Mouse (Mus musculus): ENCODE measurements around the gene Acap3. TPM values are rescaled to one million over a fixed set of nuclear protein-coding genes. Genes with fewer than 3 reads are reported as not detected.

Acap3 gene
- 6.5 and 8.5 TPM in 2 replicates for polyA plus RNA-seq (2015; fragmentation: Nextera tagmentation; extraction: Ambion mirVana)

GRCm38 (mm10) chr4:155891551-155892001 lies at the start of gene Acap3, which contains the start of gene Pusl1:
Gene Acap3 (plus strand): TSS chr4:155891822.
Gene Pusl1 (minus strand): TSS chr4:155891781.
- Histone ChIP-seq H3K4me1 (replicated peaks) (peaks cover 53% of the 10 kb centered on the region), H3K4me3 (replicated peaks) (peak within 1 kb of the TSS; percentile 92), H3K36me3 (replicated peaks) (peaks cover 44% of the 10 kb centered on the region), H3K4me2 (peak within 1 kb of the TSS; percentile 100), H3K27ac (replicated peaks) (peak within 1 kb of the TSS; percentile 95), H3K9me3 (replicated peaks) (no peaks in the 10 kb centered on the region), H3K9ac (peak within 1 kb of the TSS; percentile 91), H3K27me3 (no peaks in the 10 kb centered on the region)
- ATAC-seq (ENCODE audit: insufficient read depth) = peak; percentile 86
- under 1% methylated on average over 52 of the region's 52 CpGs for WGBS (ENCODE audit: insufficient replicate concordance)

GRCm38 (mm10) chr4:155843231-155843630 lies 48.4 kb upstream of the Acap3 start:
- Histone ChIP-seq H3K4me2 (no peak overlapping the region), H3K4me1 (replicated peaks) (peaks cover 43% of the 10 kb centered on the region), H3K9ac (no peak overlapping the region), H3K27ac (replicated peaks) (no peak overlapping the region), H3K36me3 (replicated peaks) (no peaks in the 10 kb centered on the region), H3K4me3 (replicated peaks) (no peak overlapping the region), H3K27me3 (peaks cover 43% of the 10 kb centered on the region), H3K9me3 (replicated peaks) (no peaks in the 10 kb centered on the region)
- no peak for ATAC-seq (ENCODE audit: insufficient read depth)
- WGBS (ENCODE audit: insufficient replicate concordance) = 69% methylated on average over 5 of the region's 5 CpGs

- ATAC-seq (ENCODE audit: insufficient read depth) = peak; percentile 90
- Histone ChIP-seq H3K27me3 (peaks cover 16% of the 10 kb centered on the region), H3K9me3 (replicated peaks) (no peaks in the 10 kb centered on the region), H3K4me1 (replicated peaks) (peaks cover 46% of the 10 kb centered on the region), H3K4me3 (replicated peaks) (peak within 1 kb of the TSS; percentile 87), H3K27ac (replicated peaks) (peak within 1 kb of the TSS; percentile 86), H3K9ac (peak within 1 kb of the TSS; percentile 94), H3K4me2 (peak within 1 kb of the TSS; percentile 98), H3K36me3 (replicated peaks) (no peaks in the 10 kb centered on the region)
- 3% methylated on average over 64 of the region's 65 CpGs for WGBS (ENCODE audit: insufficient replicate concordance)
Observed at GRCm38 (mm10) chr4:155846871-155847578, 44.6 kb upstream of the Acap3 start, which contains the start of gene Dvl1. Gene Dvl1 (plus strand): TSS chr4:155847402.

GRCm38 (mm10) chr4:155847591-155848352 lies 43.9 kb upstream of the Acap3 start:
- Histone ChIP-seq H3K4me2 (peak overlapping the region; percentile 98), H3K36me3 (replicated peaks) (no peaks in the 10 kb centered on the region), H3K4me3 (replicated peaks) (peak overlapping the region; percentile 87), H3K27ac (replicated peaks) (peak overlapping the region; percentile 86), H3K9me3 (replicated peaks) (no peaks in the 10 kb centered on the region), H3K27me3 (peaks cover 10% of the 10 kb centered on the region), H3K4me1 (replicated peaks) (peaks cover 50% of the 10 kb centered on the region), H3K9ac (peak overlapping the region; percentile 94)
- ATAC-seq (ENCODE audit: insufficient read depth) = peak; percentile 69
- WGBS (ENCODE audit: insufficient replicate concordance) = 2% methylated on average over 63 of the region's 69 CpGs

- 55% methylated on average over 7 of the region's 7 CpGs for WGBS (ENCODE audit: insufficient replicate concordance)
- H3K27me3 ChIP-seq = peaks cover 4% of the 10 kb centered on the region; the same call in 1 of the 2 replicates
- ATAC-seq (ENCODE audit: insufficient read depth) = no peak
- peak overlapping the region; percentile 87 for H3K4me3 ChIP-seq (replicated peaks)
- no peaks in the 10 kb centered on the region for H3K9me3 ChIP-seq (replicated peaks)
- peak overlapping the region; percentile 98 for H3K4me2 ChIP-seq
- H3K27ac ChIP-seq (replicated peaks) = 0 out of 2 replicates have a peak overlapping the region, but pooled peaks have one; percentile 19
- peaks cover 50% of the 10 kb centered on the region for H3K4me1 ChIP-seq (replicated peaks)
- peak overlapping the region; percentile 94 for H3K9ac ChIP-seq
- H3K36me3 ChIP-seq (replicated peaks) = peaks cover 7% of the 10 kb centered on the region; the same call in 1 of the 2 replicates
Observed at GRCm38 (mm10) chr4:155848434-155849095, 43.1 kb upstream of the Acap3 start.

- Histone ChIP-seq H3K9me3 (replicated peaks) (no peaks in the 10 kb centered on the region), H3K9ac (no peak overlapping the region), H3K27me3 (peaks cover 4% of the 10 kb centered on the region; the same call in 1 of the 2 replicates), H3K36me3 (replicated peaks) (peaks cover 13% of the 10 kb centered on the region), H3K4me1 (replicated peaks) (peaks cover 50% of the 10 kb centered on the region), H3K4me3 (replicated peaks) (no peak overlapping the region), H3K4me2 (peak overlapping the region; percentile 98), H3K27ac (replicated peaks) (no peak overlapping the region)
- 77% methylated on average over 2 of the region's 2 CpGs for WGBS (ENCODE audit: insufficient replicate concordance)
- ATAC-seq (ENCODE audit: insufficient read depth) = no peak
Observed at GRCm38 (mm10) chr4:155849391-155849790, 42.2 kb upstream of the Acap3 start.

- peak overlapping the region; percentile 98 for H3K4me2 ChIP-seq
- peaks cover 50% of the 10 kb centered on the region for H3K4me1 ChIP-seq (replicated peaks)
- H3K27ac ChIP-seq (replicated peaks) = peak overlapping the region; percentile 25; the same call in 1 of the 2 replicates
- no peaks in the 10 kb centered on the region for H3K9me3 ChIP-seq (replicated peaks)
- H3K27me3 ChIP-seq = peaks cover 4% of the 10 kb centered on the region; the same call in 1 of the 2 replicates
- WGBS (ENCODE audit: insufficient replicate concordance) = 65% methylated on average over 3 of the region's 3 CpGs
- peaks cover 19% of the 10 kb centered on the region for H3K36me3 ChIP-seq (replicated peaks)
- no peak for ATAC-seq (ENCODE audit: insufficient read depth)
- no peak overlapping the region for H3K4me3 ChIP-seq (replicated peaks)
- no peak overlapping the region for H3K9ac ChIP-seq
Observed at GRCm38 (mm10) chr4:155849792-155850451, 41.7 kb upstream of the Acap3 start.

- WGBS (ENCODE audit: insufficient replicate concordance) = 84% methylated on average over 3 of the region's 3 CpGs
- ATAC-seq (ENCODE audit: insufficient read depth) = no peak
- Histone ChIP-seq H3K9me3 (replicated peaks) (no peaks in the 10 kb centered on the region), H3K4me3 (replicated peaks) (no peak overlapping the region), H3K27ac (replicated peaks) (no peak overlapping the region), H3K4me1 (replicated peaks) (peaks cover 55% of the 10 kb centered on the region), H3K27me3 (peaks cover 3% of the 10 kb centered on the region; the same call in 1 of the 2 replicates), H3K4me2 (no peak overlapping the region), H3K9ac (no peak overlapping the region), H3K36me3 (replicated peaks) (peaks cover 33% of the 10 kb centered on the region)
Observed at GRCm38 (mm10) chr4:155851368-155851767, 40.3 kb upstream of the Acap3 start.

- Histone ChIP-seq H3K36me3 (replicated peaks) (peaks cover 39% of the 10 kb centered on the region), H3K4me2 (no peak overlapping the region), H3K9me3 (replicated peaks) (no peaks in the 10 kb centered on the region), H3K27me3 (no peaks in the 10 kb centered on the region), H3K27ac (replicated peaks) (no peak overlapping the region), H3K4me3 (replicated peaks) (no peak overlapping the region), H3K4me1 (replicated peaks) (peaks cover 55% of the 10 kb centered on the region), H3K9ac (no peak overlapping the region)
- WGBS (ENCODE audit: insufficient replicate concordance) = 77% methylated on average over 2 of the region's 2 CpGs
- no peak for ATAC-seq (ENCODE audit: insufficient read depth)
Observed at GRCm38 (mm10) chr4:155851951-155852411, 39.6 kb upstream of the Acap3 start.

- Histone ChIP-seq H3K4me1 (replicated peaks) (peaks cover 46% of the 10 kb centered on the region), H3K4me3 (replicated peaks) (no peak overlapping the region), H3K27ac (replicated peaks) (no peak overlapping the region), H3K36me3 (replicated peaks) (peaks cover 53% of the 10 kb centered on the region), H3K27me3 (no peaks in the 10 kb centered on the region), H3K9me3 (replicated peaks) (no peaks in the 10 kb centered on the region), H3K9ac (no peak overlapping the region), H3K4me2 (no peak overlapping the region)
- 86% methylated on average over 9 of the region's 9 CpGs for WGBS (ENCODE audit: insufficient replicate concordance)
- ATAC-seq (ENCODE audit: insufficient read depth) = no peak
Observed at GRCm38 (mm10) chr4:155853421-155853820, 38.2 kb upstream of the Acap3 start.

Data from liver, embryonic 15.5 days (tissue).